Mouse (Mus musculus) liver, embryonic 14.5 days (tissue): ENCODE measurements around the gene Lhfpl2. TPM values are rescaled to one million over a fixed set of nuclear protein-coding genes. Genes with fewer than 3 reads are reported as not detected.

Experiments used
- ATAC-seq: fragments of 200-750 bp; cut with Nextera tagmentation; 2 replicates; pipeline ENCODE4 v1.8.0; 2017; ENCODE audit warnings: moderate number of reproducible peaks, mild to moderate bottlenecking, moderate library complexity; ENCODE audit not compliant: insufficient read depth
- DNase-seq, 3 experiments: peaks; one replicate each; pipeline ENCODE4 v3.0.0-alpha.2; 2012 to 2013; ENCODE audit warnings: low read depth in 3 of 3, low spot score in 3 of 3
- H3K27ac ChIP-seq: fragments of 300-500 bp; sonication (generic); 2 replicates; pipeline ENCODE4 v1.5.1; 2014; ENCODE audit warnings: moderate library complexity, mild to moderate bottlenecking, control low read depth, inconsistent platforms
- H3K27me3 ChIP-seq: fragments of 300-500 bp; sonication (generic); 2 replicates; pipeline ENCODE4 v1.6.1; 2014; ENCODE audit warnings: mild to moderate bottlenecking, low read length, moderate library complexity; ENCODE audit not compliant: control insufficient read depth, insufficient read depth
- H3K36me3 ChIP-seq: fragments of 300-500 bp; sonication (generic); replicated peaks from 2 replicates; pipeline ENCODE4 v1.6.1; 2014; ENCODE audit warnings: low read depth; ENCODE audit not compliant: control insufficient read depth, insufficient read depth
- H3K4me1 ChIP-seq, 2 experiments: fragments of 200-500 bp in 1 of 2; fragments of 300-500 bp in 1 of 2; sonication (generic) in 1 of 2; replicated peaks; 2 replicates each; pipeline ENCODE4 v1.6.1; 2012 to 2014; ENCODE audit warnings: antibody characterized with exemption in 1 of 2, inconsistent platforms in 1 of 2, low read length in 1 of 2; ENCODE audit not compliant: control insufficient read depth in 2 of 2, insufficient read depth in 2 of 2
- H3K4me2 ChIP-seq: fragments of 300-500 bp; sonication (generic); 2 replicates; pipeline ENCODE4 v1.6.1; 2014; ENCODE audit warnings: low read depth, mild to moderate bottlenecking, control low read depth, moderate library complexity
- H3K4me3 ChIP-seq, 2 experiments: fragments of 200-500 bp in 1 of 2; fragments of 300-500 bp in 1 of 2; sonication (generic) in 1 of 2; 2 replicates each; pipeline ENCODE4 v1.5.1; 2012 to 2014; ENCODE audit warnings: low read depth in 2 of 2, low read length in 2 of 2, mild to moderate bottlenecking in 2 of 2, control low read depth in 1 of 2, inconsistent platforms in 1 of 2, moderate library complexity in 1 of 2; ENCODE audit not compliant: insufficient read depth in 1 of 2
- H3K9ac ChIP-seq: fragments of 300-500 bp; sonication (generic); replicated peaks from 2 replicates; pipeline ENCODE4 v1.6.1; 2014; ENCODE audit warnings: mild to moderate bottlenecking, control low read depth, moderate library complexity
- H3K9me3 ChIP-seq: fragments of 300-500 bp; sonication (generic); 2 replicates; pipeline ENCODE4 v1.6.1; 2016; ENCODE audit warnings: low read length, mixed read lengths; ENCODE audit not compliant: control insufficient read depth
- CTCF ChIP-seq: IDR thresholded peaks from 2 replicates; pipeline ENCODE4 v1.5.1; 2016; ENCODE audit warnings: antibody characterized with exemption, low read depth, control low read depth
- EP300 ChIP-seq: IDR thresholded peaks from 2 replicates; pipeline ENCODE4 v1.6.1; 2016; ENCODE audit warnings: antibody characterized with exemption, low read depth
- WGBS: fragments of 180-500 bp; shearing (Covaris S2); extraction: QIAGEN DNeasy Blood & Tissue Kit; methylation state at CpG from one replicate; pipeline ENCODE4 v1.1.7; 2014; ENCODE audit not compliant: insufficient replicate concordance; 5-methylcytosine and 5-hydroxymethylcytosine counted together
- polyA plus RNA-seq, 2 experiments: library from polyadenylated mRNA; depleted of rRNA in 1 of 2; stranded (reverse) in 1 of 2; unstranded in 1 of 2; fragments of >200 nt; fragmentation: Nextera tagmentation in 1 of 2; extraction: Ambion mirVana in 1 of 2; gene quantifications; 2 replicates each; pipeline versions ENCODE4 v1.2.1 to v1.2.3; 2012 to 2014

Lhfpl2 gene
- polyA plus RNA-seq, 2 experiments = 2.4 to 3.2 TPM

GRCm38 (mm10) chr13:94089286-94089685 lies 31.7 kb downstream of the Lhfpl2 start:
- no peak overlapping the region for H3K27ac ChIP-seq
- H3K4me1 ChIP-seq = peaks cover 8 to 21% of the 10 kb centered on the region in 2 experiments
- no peak overlapping the region for H3K4me2 ChIP-seq
- ATAC-seq = no peak
- WGBS = 64% methylated on average over 9 of the region's 9 CpGs
- no peaks in the 10 kb centered on the region for H3K36me3 ChIP-seq
- no peak for TF ChIP-seq EP300
- no peak for TF ChIP-seq CTCF
- no peak for DNase-seq
- H3K9me3 ChIP-seq = no peaks in the 10 kb centered on the region
- no peak overlapping the region for H3K9ac ChIP-seq
- H3K27me3 ChIP-seq = no peaks in the 10 kb centered on the region
- H3K4me3 ChIP-seq = no peak overlapping the region

GRCm38 (mm10) chr13:94091366-94091765 lies 33.8 kb downstream of the Lhfpl2 start:
- Histone ChIP-seq H3K9ac (no peak overlapping the region), H3K27me3 (no peaks in the 10 kb centered on the region), H3K9me3 (no peaks in the 10 kb centered on the region), H3K27ac (no peak overlapping the region), H3K4me3 (no peak overlapping the region), H3K4me2 (no peak overlapping the region), H3K4me1 (peaks cover 8 to 23% of the 10 kb centered on the region in 2 experiments), H3K36me3 (no peaks in the 10 kb centered on the region)
- WGBS = 32% methylated on average over 2 of the region's 2 CpGs
- DNase-seq (no peak), ATAC-seq (no peak)
- TF ChIP-seq EP300 (no peak), CTCF (no peak)

DNA sequence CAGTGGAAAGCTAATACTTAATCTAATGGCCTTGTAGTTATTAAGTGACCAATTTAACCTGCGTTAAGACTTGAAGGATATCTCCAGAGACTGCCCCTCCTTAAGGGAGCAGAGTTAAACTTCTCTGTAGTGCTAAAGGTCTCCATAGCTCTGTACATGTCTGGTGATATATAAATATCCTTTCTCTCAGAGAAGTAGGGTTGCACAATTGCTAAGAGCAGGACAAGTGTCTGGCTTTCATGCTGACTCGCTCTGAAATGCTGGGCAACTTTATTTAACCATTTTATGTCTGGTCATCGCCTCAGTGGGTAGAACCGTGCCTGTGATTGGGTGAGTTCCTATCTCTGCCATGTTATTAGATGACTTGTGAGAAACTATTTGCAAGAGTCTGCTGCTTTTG lies 36.6 kb downstream of the Lhfpl2 start:
- Histone ChIP-seq H3K9ac (no peak overlapping the region), H3K9me3 (no peaks in the 10 kb centered on the region), H3K27ac (no peak overlapping the region), H3K36me3 (no peaks in the 10 kb centered on the region), H3K4me1 (peaks cover 0 to 14% of the 10 kb centered on the region in 2 experiments; a peak in 2 of 4 replicates), H3K4me2 (no peak overlapping the region), H3K4me3 (no peak overlapping the region), H3K27me3 (no peaks in the 10 kb centered on the region)
- TF ChIP-seq EP300 (no peak), CTCF (no peak)
- no peak for DNase-seq
- 56% methylated on average over 4 of the region's 4 CpGs for WGBS
- ATAC-seq = no peak

DNA sequence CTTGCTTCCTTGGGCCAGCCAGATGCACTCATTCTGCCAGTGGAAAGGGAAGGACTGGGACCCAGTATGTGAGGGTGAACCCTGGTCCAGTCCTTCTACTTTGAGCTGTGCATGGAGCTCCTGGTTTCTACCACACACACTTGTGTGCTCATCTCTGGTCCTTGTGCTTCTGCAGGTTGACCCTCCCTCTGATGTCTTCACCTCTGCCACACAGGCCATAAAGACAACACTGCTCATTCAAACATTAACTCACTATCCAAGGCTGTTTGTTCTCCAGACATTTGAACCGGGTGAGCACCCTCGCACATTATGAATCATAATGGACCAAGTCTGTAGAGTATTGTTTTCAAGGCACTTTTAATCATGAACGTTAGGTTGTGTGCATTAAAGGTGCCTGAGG lies 37.0 kb downstream of the Lhfpl2 start:
- H3K4me2 ChIP-seq = no peak overlapping the region
- WGBS = 64% methylated on average over 3 of the region's 3 CpGs
- H3K4me3 ChIP-seq = no peak overlapping the region
- peaks cover 0 to 14% of the 10 kb centered on the region in 2 experiments; a peak in 2 of 4 replicates for H3K4me1 ChIP-seq
- no peaks in the 10 kb centered on the region for H3K27me3 ChIP-seq
- DNase-seq = no peak
- no peaks in the 10 kb centered on the region for H3K9me3 ChIP-seq
- H3K27ac ChIP-seq = no peak overlapping the region
- H3K9ac ChIP-seq = no peak overlapping the region
- no peak for ATAC-seq
- no peaks in the 10 kb centered on the region for H3K36me3 ChIP-seq
- TF ChIP-seq EP300 (no peak), CTCF (no peak)

GRCm38 (mm10) chr13:94095202-94095601 lies 37.6 kb downstream of the Lhfpl2 start:
- H3K4me1 ChIP-seq = peaks cover 0 to 14% of the 10 kb centered on the region in 2 experiments; a peak in 2 of 4 replicates
- H3K27ac ChIP-seq = no peak overlapping the region
- H3K4me2 ChIP-seq = no peak overlapping the region
- TF ChIP-seq EP300 (no peak), CTCF (no peak)
- ATAC-seq = no peak
- DNase-seq = no peak
- H3K36me3 ChIP-seq = no peaks in the 10 kb centered on the region
- no peaks in the 10 kb centered on the region for H3K9me3 ChIP-seq
- H3K27me3 ChIP-seq = no peaks in the 10 kb centered on the region
- no peak overlapping the region for H3K4me3 ChIP-seq
- no peak overlapping the region for H3K9ac ChIP-seq
